Mouse (Mus musculus) forebrain, postnatal 0 days (tissue): ENCODE data around the gene Cga. TPM values are rescaled to one million over a fixed set of nuclear protein-coding genes. Genes with fewer than 3 reads are reported as not detected.
"Not testable (repeated sequence)": the region's sequence is repeated elsewhere in the genome, so short reads cannot be mapped to it uniquely, and the experiment has no call there.

Source experiments
- ATAC-seq: fragments of 200-750 bp; cut with Nextera tagmentation; 2 replicates; pipeline ENCODE4 v1.8.0; 2017; ENCODE audit warnings: mild to moderate bottlenecking, moderate library complexity
- DNase-seq: peaks from one replicate; pipeline ENCODE4 v3.0.0-alpha.2; 2015
- H3K27ac ChIP-seq: fragments of 300-500 bp; sonication (generic); 2 replicates; pipeline ENCODE4 v1.5.1; 2014; ENCODE audit warnings: low read depth, mild to moderate bottlenecking, antibody characterized with exemption, low read length, moderate library complexity, mixed read lengths
- H3K27me3 ChIP-seq: fragments of 300-500 bp; sonication (generic); 2 replicates; pipeline ENCODE4 v1.6.1; 2014; ENCODE audit warnings: mild to moderate bottlenecking, low read length, mixed read lengths; ENCODE audit not compliant: insufficient read depth
- H3K36me3 ChIP-seq: fragments of 300-500 bp; sonication (generic); 2 replicates; pipeline ENCODE4 v1.6.1; 2014; ENCODE audit warnings: mild to moderate bottlenecking, moderate library complexity; ENCODE audit not compliant: insufficient read depth
- H3K4me1 ChIP-seq: fragments of 300-500 bp; sonication (generic); 2 replicates; pipeline ENCODE4 v1.6.1; 2014; ENCODE audit warnings: antibody characterized with exemption; ENCODE audit not compliant: insufficient read depth
- H3K4me2 ChIP-seq: fragments of 300-500 bp; sonication (generic); 2 replicates; pipeline ENCODE4 v1.6.1; 2014; ENCODE audit warnings: low read depth, mild to moderate bottlenecking, moderate library complexity
- H3K4me3 ChIP-seq: fragments of 300-500 bp; sonication (generic); 2 replicates; pipeline ENCODE4 v1.5.1; 2014; ENCODE audit warnings: low read depth, low read length, mixed read lengths
- H3K9ac ChIP-seq: fragments of 300-500 bp; sonication (generic); 2 replicates; pipeline ENCODE4 v1.6.1; 2014; ENCODE audit warnings: mild to moderate bottlenecking
- H3K9me3 ChIP-seq: fragments of 300-500 bp; sonication (generic); 2 replicates; pipeline ENCODE4 v1.6.1; 2016; ENCODE audit warnings: low read length
- CTCF ChIP-seq: sonication (generic); IDR thresholded peaks from 2 replicates; pipeline ENCODE4 v1.5.1; 2016; ENCODE audit warnings: antibody characterized with exemption, control low read depth, low read depth
- WGBS: fragments of 180-500 bp; shearing (Covaris S2); extraction: QIAGEN DNeasy Blood & Tissue Kit; methylation state at CpG from one replicate; pipeline ENCODE4 v1.1.7; 2014; 5-methylcytosine and 5-hydroxymethylcytosine counted together
- polyA plus RNA-seq: library from polyadenylated mRNA; unstranded; fragments of >200 nt; fragmentation: Nextera tagmentation; extraction: Ambion mirVana; gene quantifications from 2 replicates; pipeline ENCODE4 v1.2.1, GENCODE M21; 2015
- total RNA-seq: library from RNA; depleted of rRNA; stranded (reverse); fragments of >200 nt; gene quantifications from 2 replicates; pipeline ENCODE4 v1.2.3, GENCODE M21; 2014

Gene Cga
- total and polyA plus RNA-seq, 2 experiments from 2014 or later: not detected

- ATAC-seq: no peak
- DNase-seq: no peak
- H3K9me3 ChIP-seq: no peaks in the 10 kb centered on the region
- H3K4me3 ChIP-seq: no peak overlapping the region
- 0 out of 2 replicates have a peak, but pooled peaks cover 5% of the 10 kb centered on the region for H3K27me3 ChIP-seq
- no peaks in the 10 kb centered on the region for H3K36me3 ChIP-seq
- WGBS: 12% methylated on average over 15 of the region's 15 CpGs
- no peak overlapping the region for H3K4me2 ChIP-seq
- no peaks in the 10 kb centered on the region for H3K4me1 ChIP-seq
- no peak overlapping the region for H3K9ac ChIP-seq
- TF ChIP-seq CTCF: no peak
- no peak overlapping the region for H3K27ac ChIP-seq
These were observed 4.3 kb upstream of the Cga start for GRCm38 (mm10) chr4:34889101-34889811.

DNA sequence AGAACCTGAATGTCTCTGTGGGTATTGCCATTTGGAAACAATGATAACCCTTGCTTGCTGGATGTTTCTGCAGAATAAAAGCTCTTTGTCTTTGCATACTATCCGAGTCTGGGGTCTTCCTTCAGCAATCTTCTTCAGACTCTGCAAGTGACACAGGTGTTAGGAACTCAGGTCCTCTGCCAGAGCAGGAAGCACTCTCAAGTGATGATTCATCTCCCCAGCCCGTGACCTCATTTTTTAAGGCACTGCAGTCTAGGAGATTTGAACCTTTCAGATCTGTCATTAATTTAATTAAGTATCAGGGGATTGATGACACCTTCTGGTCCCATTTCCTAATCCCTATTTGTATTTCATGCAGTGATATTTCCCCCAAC lies 3.8 kb upstream of the Cga start:
- 34% methylated on average over 2 of the region's 2 CpGs for WGBS
- no peak for TF ChIP-seq CTCF
- DNase-seq: no peak
- Histone ChIP-seq H3K9me3 (no peaks in the 10 kb centered on the region), H3K36me3 (no peaks in the 10 kb centered on the region), H3K27me3 (0 out of 2 replicates have a peak, but pooled peaks cover 5% of the 10 kb centered on the region), H3K4me3 (no peak overlapping the region), H3K4me2 (no peak overlapping the region), H3K27ac (no peak overlapping the region), H3K9ac (no peak overlapping the region), H3K4me1 (no peaks in the 10 kb centered on the region)
- no peak for ATAC-seq

DNA sequence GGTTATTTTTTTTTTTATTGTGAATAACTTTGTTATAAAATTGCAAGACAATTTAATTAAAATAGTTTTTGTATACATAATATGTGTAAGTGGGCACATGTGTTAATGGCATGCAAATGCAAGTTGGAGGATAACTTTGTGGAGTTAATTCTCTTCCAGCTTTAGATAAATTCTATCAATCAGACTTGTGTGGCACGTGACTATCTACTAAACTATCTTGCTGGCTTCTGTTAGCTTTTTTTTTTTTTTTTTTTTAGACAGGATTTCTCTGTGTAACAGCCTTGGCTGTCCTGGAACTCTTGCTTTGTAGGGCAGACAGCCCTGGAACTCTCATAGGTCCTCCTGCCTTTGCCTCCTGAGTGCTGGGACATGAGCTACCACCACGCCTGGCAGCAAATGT lies 4.9 kb downstream of the Cga start:
- H3K4me3 ChIP-seq: no peak overlapping the region
- H3K27me3 ChIP-seq: no peaks in the 10 kb centered on the region
- H3K27ac ChIP-seq: no peak overlapping the region
- no peak overlapping the region for H3K4me2 ChIP-seq
- H3K9me3 ChIP-seq: no peaks in the 10 kb centered on the region
- H3K9ac ChIP-seq: no peak overlapping the region
- H3K36me3 ChIP-seq: no peaks in the 10 kb centered on the region
- no peak for ATAC-seq
- no peak for TF ChIP-seq CTCF
- WGBS: 70% methylated on average over 2 of the region's 2 CpGs
- DNase-seq: no peak
- peaks cover 5% of the 10 kb centered on the region; the same call in 1 of the 2 replicates for H3K4me1 ChIP-seq

- no peak for TF ChIP-seq CTCF
- Histone ChIP-seq H3K36me3 (no peaks in the 10 kb centered on the region), H3K27me3 (no peaks in the 10 kb centered on the region), H3K4me1 (peaks cover 5% of the 10 kb centered on the region; the same call in 1 of the 2 replicates), H3K4me3 (no peak overlapping the region), H3K9me3 (no peaks in the 10 kb centered on the region), H3K4me2 (no peak overlapping the region), H3K27ac (no peak overlapping the region), H3K9ac (no peak overlapping the region)
- DNase-seq: no peak
- no peak for ATAC-seq
- 96% methylated on average over 1 of the region's 1 CpGs for WGBS
These were observed 5.7 kb downstream of the Cga start for GRCm38 (mm10) chr4:34899322-34899721.

GRCm38 (mm10) chr4:34900155-34900554 lies 6.6 kb downstream of the Cga start:
- DNase-seq (peak; percentile 74), ATAC-seq (peak; percentile 94)
- WGBS: 37% methylated on average over 9 of the region's 9 CpGs
- Histone ChIP-seq H3K9ac (no peak overlapping the region), H3K9me3 (no peaks in the 10 kb centered on the region), H3K27me3 (no peaks in the 10 kb centered on the region), H3K4me3 (no peak overlapping the region), H3K4me1 (peaks cover 5% of the 10 kb centered on the region; the same call in 1 of the 2 replicates), H3K4me2 (peak overlapping the region; percentile 13; the same call in 1 of the 2 replicates), H3K27ac (no peak overlapping the region), H3K36me3 (no peaks in the 10 kb centered on the region)
- no peak for TF ChIP-seq CTCF

DNA sequence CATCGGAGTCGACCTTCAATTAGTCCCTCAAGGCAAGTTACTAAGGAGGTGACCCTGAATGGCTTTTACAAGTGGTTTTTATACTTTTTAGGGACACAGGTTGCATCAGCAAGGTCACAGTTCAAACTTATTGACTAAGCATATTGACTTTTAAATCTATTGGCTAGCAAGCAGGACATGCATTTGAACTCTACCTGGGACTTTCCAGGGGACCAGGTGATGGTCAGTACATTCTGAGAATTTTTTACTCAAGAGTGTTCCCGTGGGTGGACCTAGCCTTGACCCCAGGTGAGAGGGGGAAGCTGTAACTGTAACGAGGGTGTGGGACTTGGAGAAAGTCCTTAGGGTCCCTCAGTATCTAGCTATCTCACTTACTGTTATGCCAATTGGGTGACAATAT lies 7.6 kb downstream of the Cga start:
- 82% methylated on average over 4 of the region's 4 CpGs for WGBS
- no peaks in the 10 kb centered on the region for H3K9me3 ChIP-seq
- H3K4me1 ChIP-seq: peaks cover 5% of the 10 kb centered on the region; the same call in 1 of the 2 replicates
- DNase-seq: no peak
- no peaks in the 10 kb centered on the region for H3K27me3 ChIP-seq
- H3K4me2 ChIP-seq: no peak overlapping the region
- H3K27ac ChIP-seq: no peak overlapping the region
- ATAC-seq: no peak
- no peak overlapping the region for H3K9ac ChIP-seq
- H3K36me3 ChIP-seq: no peaks in the 10 kb centered on the region
- TF ChIP-seq CTCF: no peak
- H3K4me3 ChIP-seq: no peak overlapping the region

- H3K4me3 ChIP-seq, H3K4me1 ChIP-seq, H3K27me3 ChIP-seq, H3K9ac ChIP-seq, H3K9me3 ChIP-seq, H3K27ac ChIP-seq, H3K36me3 ChIP-seq, H3K4me2 ChIP-seq, DNase-seq, ATAC-seq: not testable (repeated sequence)
- WGBS: 81% methylated on average over 3 of the region's 3 CpGs
These were observed 8.0 kb downstream of the Cga start for GRCm38 (mm10) chr4:34901582-34901981.
